Mouse (Mus musculus) heart, adult 2 months (tissue): ENCODE measurements around the gene Rad54l. TPM values are rescaled to one million over a fixed set of nuclear protein-coding genes. Genes with fewer than 3 reads are reported as not detected.

Experiments
- DNase-seq, 2 experiments: peaks; one replicate each; pipeline ENCODE4 v3.0.0; 2021
- H3K27ac ChIP-seq: fragments of 200-600 bp; 2 replicates; pipeline ENCODE4 v1.8.1; 2022
- H3K27me3 ChIP-seq: fragments of 200-500 bp; 2 replicates; pipeline ENCODE4 v1.6.1; 2012; ENCODE audit warnings: mild to moderate bottlenecking, low read length, inconsistent platforms, mixed read lengths; ENCODE audit not compliant: control insufficient read depth, insufficient read depth
- H3K36me3 ChIP-seq: fragments of 200-500 bp; 2 replicates; pipeline ENCODE4 v1.6.1; 2012; ENCODE audit warnings: low read length, inconsistent platforms; ENCODE audit not compliant: control insufficient read depth, insufficient read depth
- H3K4me1 ChIP-seq: fragments of 200-500 bp; 2 replicates; pipeline ENCODE4 v1.6.1; 2011; ENCODE audit warnings: low read length; ENCODE audit not compliant: control insufficient read depth, insufficient read depth
- H3K4me3 ChIP-seq: fragments of 200-600 bp; 2 replicates; pipeline ENCODE4 v1.8.1; 2022
- H3K79me2 ChIP-seq: fragments of 200-500 bp; replicated peaks from 2 replicates; pipeline ENCODE4 v1.6.1; 2012; ENCODE audit warnings: mild to moderate bottlenecking, inconsistent platforms, low read length, moderate library complexity, mixed read lengths; ENCODE audit not compliant: control insufficient read depth, insufficient read depth
- H3K9ac ChIP-seq: fragments of 200-500 bp; 2 replicates; pipeline ENCODE4 v1.6.1; 2012; ENCODE audit warnings: low read depth, mild to moderate bottlenecking, control low read depth, inconsistent platforms, low read length, mixed read lengths
- CTCF ChIP-seq: fragments of 200-600 bp; IDR thresholded peaks from 2 replicates; pipeline ENCODE4 v1.8.1; 2022; ENCODE audit warnings: antibody characterized with exemption, mild to moderate bottlenecking, moderate library complexity
- EP300 ChIP-seq: fragments of 200-500 bp; IDR thresholded peaks from 2 replicates; pipeline ENCODE4 v1.6.1; 2011; ENCODE audit warnings: low read depth, low read length, control low read depth; ENCODE audit not compliant: insufficient read depth
- POLR2A ChIP-seq: fragments of 200-500 bp; IDR thresholded peaks from 2 replicates; pipeline ENCODE4 v1.6.1; 2011; ENCODE audit warnings: mild to moderate bottlenecking, low read depth, low read length, control low read depth; ENCODE audit not compliant: insufficient read depth
- WGBS: fragments of 180-500 bp; shearing (Covaris S2); methylation state at CpG from one replicate; pipeline ENCODE4 v1.1.7; 2018; 5-methylcytosine and 5-hydroxymethylcytosine counted together
- intact Hi-C: fragments of 180-260 bp; cut with DNase I; formaldehyde crosslinking; loops from one replicate; pipeline ENCODE4 v1.15.1; 2025
- polyA plus RNA-seq: library from polyadenylated mRNA; depleted of rRNA; stranded (reverse); fragments of >200 nt; gene quantifications from 2 replicates; pipeline ENCODE4 v1.2.3, GENCODE M21; 2012; rRNA removed
- total RNA-seq, 2 experiments: library from RNA; stranded (reverse); gene quantifications; 2 replicates each; pipeline ENCODE4 v1.2.3; 2021

Gene Rad54l
- total and polyA plus RNA-seq, 3 experiments = 0.18 to 0.43 (median 0.21) TPM

DNA sequence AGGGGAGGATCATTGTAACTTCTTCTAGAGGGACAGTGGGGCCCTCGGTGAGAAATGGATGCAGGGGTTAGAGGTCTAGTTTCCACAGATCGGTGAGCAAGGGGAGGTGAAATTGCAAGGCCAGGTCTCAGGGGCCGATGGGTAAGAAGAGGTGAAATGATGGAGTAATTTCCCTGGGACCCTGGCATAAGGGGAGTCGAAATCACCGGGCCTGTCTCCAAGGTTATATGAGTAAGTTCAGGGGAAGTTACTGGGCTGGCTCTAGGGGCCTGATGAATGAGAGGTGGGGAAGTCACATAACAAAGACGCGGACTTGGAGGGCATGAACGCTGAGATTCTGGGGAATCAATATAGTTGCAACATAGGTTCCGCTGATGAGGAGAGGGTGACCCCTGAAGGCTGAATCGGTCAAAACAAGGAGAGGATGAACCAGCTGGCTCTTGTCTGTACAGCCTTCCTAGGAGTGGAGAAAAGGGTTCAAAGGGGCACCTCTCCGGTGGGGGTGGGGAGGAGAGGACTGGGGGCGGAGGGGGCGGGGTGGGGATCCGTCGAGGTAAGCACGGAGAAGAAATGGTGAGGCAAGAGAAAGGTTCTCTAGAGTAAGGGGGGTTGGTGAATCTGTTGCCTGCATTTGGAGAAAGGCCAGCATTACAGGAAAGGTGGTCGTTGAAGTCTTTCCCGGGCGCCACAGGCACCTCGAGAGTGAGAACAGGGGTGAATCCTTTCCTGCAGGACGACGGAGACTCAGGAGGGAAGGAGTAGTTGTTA is 70.8 kb downstream of the Rad54l start:
- 17% methylated on average over 22 of the region's 22 CpGs for WGBS
- DNase-seq = peak; percentile 40 to 48
- no peaks in the 10 kb centered on the region for H3K36me3 ChIP-seq
- peaks cover 3% of the 10 kb centered on the region; the same call in 1 of the 2 replicates for H3K4me1 ChIP-seq
- no peaks in the 10 kb centered on the region for H3K79me2 ChIP-seq
- H3K4me3 ChIP-seq = peak overlapping the region; percentile 81
- TF ChIP-seq EP300 (no peak), POLR2A (no peak), CTCF (peak; percentile 31)
- no peaks in the 10 kb centered on the region for H3K27me3 ChIP-seq
- intact Hi-C loops = loop anchor here (1.0 to 10.0 kb wide), 2 partner anchors 25 to 218 kb away; partner anchors contain the start of gene Mknk1
- peak overlapping the region; percentile 81 for H3K9ac ChIP-seq
- peak overlapping the region; percentile 95 for H3K27ac ChIP-seq

DNA sequence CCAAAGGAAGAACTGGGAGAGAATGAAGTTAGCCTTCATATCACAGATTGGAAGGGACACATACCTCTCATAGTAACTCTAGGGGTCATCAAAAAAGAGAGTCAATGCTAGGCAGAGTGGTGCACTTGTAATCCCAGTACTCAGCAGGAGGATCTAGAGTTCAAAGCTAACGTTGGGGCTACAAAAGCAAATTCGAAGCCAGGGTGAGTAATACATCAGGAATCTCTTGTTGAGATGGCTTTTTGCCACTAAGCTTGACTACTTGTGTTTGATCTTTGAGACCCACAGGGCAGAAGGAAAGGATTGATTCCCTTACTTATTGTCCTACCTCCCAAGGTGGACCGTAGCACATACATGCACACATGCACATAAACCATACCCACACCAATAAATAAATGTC is 74.3 kb downstream of the Rad54l start:
- Histone ChIP-seq H3K27ac (no peak overlapping the region), H3K9ac (no peak overlapping the region), H3K36me3 (peaks cover 3% of the 10 kb centered on the region), H3K27me3 (no peaks in the 10 kb centered on the region), H3K4me1 (peaks cover 1% of the 10 kb centered on the region; the same call in 1 of the 2 replicates), H3K79me2 (no peaks in the 10 kb centered on the region), H3K4me3 (no peak overlapping the region)
- intact Hi-C loops = no loop called here
- 75% methylated on average over 3 of the region's 3 CpGs for WGBS
- TF ChIP-seq CTCF (no peak), EP300 (no peak), POLR2A (no peak)
- DNase-seq = no peak

DNA sequence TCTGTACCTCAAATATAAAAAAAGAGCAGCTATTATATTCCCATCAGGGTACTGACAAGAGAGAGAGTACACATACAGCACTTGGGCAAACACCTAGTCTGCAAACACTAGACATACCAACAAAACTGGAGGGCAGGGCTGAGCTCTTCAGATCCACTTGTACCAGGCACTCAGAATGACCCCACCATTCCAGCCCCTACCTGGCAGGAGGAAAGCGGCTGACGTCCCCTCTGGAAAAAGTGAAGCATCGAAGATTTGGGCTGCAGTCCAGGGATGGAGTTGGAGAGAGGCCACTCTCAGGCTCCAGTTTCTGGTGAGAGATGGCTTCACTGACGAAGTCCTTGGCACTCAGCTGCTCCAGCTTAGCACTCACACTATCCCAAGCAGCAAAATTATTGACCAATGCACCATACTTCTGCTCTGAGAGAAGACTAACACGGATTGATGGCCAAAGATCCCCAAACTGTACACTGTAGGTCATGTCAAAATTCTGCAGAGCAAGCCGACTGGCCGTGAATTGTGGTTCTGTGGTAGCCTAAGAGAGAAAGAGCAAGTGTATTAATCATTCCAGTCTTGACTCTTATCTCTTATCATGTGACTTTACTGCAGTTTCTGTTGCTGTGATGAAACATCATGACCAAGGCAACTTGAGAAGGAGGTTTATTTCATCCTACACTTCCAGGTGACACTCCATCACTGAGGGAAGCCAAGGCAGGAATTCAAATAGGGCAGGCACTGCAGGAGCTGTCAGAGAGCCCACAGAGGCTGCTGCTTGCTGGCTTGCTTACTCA is 75.2 kb downstream of the Rad54l start:
- WGBS = 61% methylated on average over 7 of the region's 7 CpGs
- intact Hi-C loops = no loop called here
- H3K4me3 ChIP-seq = no peak overlapping the region
- peaks cover 3% of the 10 kb centered on the region for H3K36me3 ChIP-seq
- no peak overlapping the region for H3K27ac ChIP-seq
- no peaks in the 10 kb centered on the region for H3K27me3 ChIP-seq
- DNase-seq = peak in 1 of 2 experiments; percentile 27
- no peak overlapping the region for H3K9ac ChIP-seq
- peaks cover 1% of the 10 kb centered on the region; the same call in 1 of the 2 replicates for H3K4me1 ChIP-seq
- TF ChIP-seq EP300 (no peak), CTCF (no peak), POLR2A (no peak)
- H3K79me2 ChIP-seq = no peaks in the 10 kb centered on the region

DNA sequence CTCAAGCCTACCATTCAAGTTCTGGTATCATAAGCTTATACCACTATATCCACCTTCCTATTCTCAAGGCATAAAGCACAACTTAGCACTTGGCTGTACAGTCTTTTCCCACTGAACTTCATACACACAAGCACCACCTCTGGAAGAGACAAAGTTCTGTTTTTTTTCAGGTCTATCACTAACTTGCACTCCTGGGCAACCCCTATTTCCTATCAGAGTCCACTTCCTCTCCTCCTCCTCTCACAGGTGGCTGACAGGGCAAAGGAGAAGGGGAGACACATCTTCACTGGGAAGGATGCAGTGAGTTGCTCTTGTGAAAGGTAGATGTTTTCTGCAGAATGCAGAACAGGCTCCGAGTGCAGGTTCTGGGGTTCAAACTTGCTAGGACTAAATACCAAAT is 75.8 kb downstream of the Rad54l start:
- 93% methylated on average over 1 of the region's 1 CpGs for WGBS
- no peak for DNase-seq
- TF ChIP-seq CTCF (no peak), POLR2A (no peak), EP300 (no peak)
- intact Hi-C loops = no loop called here
- H3K9ac ChIP-seq = no peak overlapping the region
- H3K27ac ChIP-seq = no peak overlapping the region
- peaks cover under 1% of the 10 kb centered on the region; the same call in 1 of the 2 replicates for H3K4me1 ChIP-seq
- peaks cover 3% of the 10 kb centered on the region for H3K36me3 ChIP-seq
- no peak overlapping the region for H3K4me3 ChIP-seq
- H3K79me2 ChIP-seq = no peaks in the 10 kb centered on the region
- H3K27me3 ChIP-seq = no peaks in the 10 kb centered on the region

DNA sequence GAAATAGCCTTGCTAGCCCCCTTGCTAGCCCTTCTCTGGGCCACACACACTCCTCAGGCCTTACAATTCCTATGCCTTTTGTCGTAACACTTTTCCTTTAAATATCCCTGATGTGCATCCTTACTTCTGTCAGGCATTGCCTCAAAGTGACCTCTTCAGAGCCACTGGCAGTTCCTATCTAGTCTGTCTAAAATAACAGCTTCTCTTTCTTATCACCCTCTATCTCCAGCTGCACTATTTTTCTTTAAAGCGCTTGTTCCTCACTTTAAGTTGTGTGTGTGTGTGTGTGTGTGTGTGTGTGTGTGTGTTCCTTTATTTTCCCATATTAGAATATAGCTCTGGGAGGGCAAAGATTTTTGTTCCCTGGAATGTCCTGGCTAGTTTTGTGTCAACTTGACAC is 76.9 kb downstream of the Rad54l start:
- H3K79me2 ChIP-seq = no peaks in the 10 kb centered on the region
- no peak overlapping the region for H3K27ac ChIP-seq
- no peak overlapping the region for H3K9ac ChIP-seq
- no peak overlapping the region for H3K4me3 ChIP-seq
- 78% methylated on average over 2 of the region's 2 CpGs for WGBS
- H3K36me3 ChIP-seq = peaks cover 3% of the 10 kb centered on the region
- no peak for TF ChIP-seq EP300
- DNase-seq = no peak
- H3K27me3 ChIP-seq = no peaks in the 10 kb centered on the region
- H3K4me1 ChIP-seq = no peaks in the 10 kb centered on the region
- intact Hi-C loops = no loop called here

Other genes with a start within 250 kb of the Rad54l start
- not detected for gene Kncn, start 239.3 kb downstream of the Rad54l start, total RNA-seq
- 0.18 TPM in 1 of 2 replicates, not detected in the other for gene Kncn, start 239.3 kb downstream of the Rad54l start, polyA plus RNA-seq
- gene 6430628N08Rik, start 233.0 kb downstream of the Rad54l start, total RNA-seq = not detected
- not detected in 2 replicates for gene 6430628N08Rik, start 233.0 kb downstream of the Rad54l start, polyA plus RNA-seq
- not detected for gene Dmbx1, start 183.8 kb downstream of the Rad54l start, total RNA-seq
- not detected in 2 replicates for gene Dmbx1, start 183.8 kb downstream of the Rad54l start, polyA plus RNA-seq
- under 1 TPM; 0.14 to 0.23 TPM for gene Faah, start 105.8 kb downstream of the Rad54l start, total RNA-seq
- gene Faah, start 105.8 kb downstream of the Rad54l start, polyA plus RNA-seq = 0.53 and 1.4 TPM in 2 replicates
- gene Nsun4, start 69.8 kb downstream of the Rad54l start, total RNA-seq = 10 to 100 TPM; 24.3 to 28.4 TPM
- 24.9 and 37.0 TPM in 2 replicates for gene Nsun4, start 69.8 kb downstream of the Rad54l start, polyA plus RNA-seq
- 1,000 to 10,000 TPM; 1,648 to 1,969 TPM for gene Uqcrh, start 48.6 kb downstream of the Rad54l start, total RNA-seq
- 736 and 1,429 TPM in 2 replicates for gene Uqcrh, start 48.6 kb downstream of the Rad54l start, polyA plus RNA-seq
- 10 to 100 TPM; 22.0 to 24.9 TPM for gene Lrrc41, start 48.4 kb downstream of the Rad54l start, total RNA-seq
- 27.1 and 32.6 TPM in 2 replicates for gene Lrrc41, start 48.4 kb downstream of the Rad54l start, polyA plus RNA-seq
- gene Pomgnt1, start 150 bp upstream of the Rad54l start, total RNA-seq = 10 to 100 TPM; 52.7 to 59.5 TPM
- 44.4 and 65.2 TPM in 2 replicates for gene Pomgnt1, start 150 bp upstream of the Rad54l start, polyA plus RNA-seq
- 1 to 10 TPM; 4.5 to 5.4 TPM for gene Lurap1, start 27.6 kb upstream of the Rad54l start, total RNA-seq
- 2.0 and 2.9 TPM in 2 replicates for gene Lurap1, start 27.6 kb upstream of the Rad54l start, polyA plus RNA-seq
- gene Tspan1, start 43.9 kb upstream of the Rad54l start, total RNA-seq = not detected
- gene Tspan1, start 43.9 kb upstream of the Rad54l start, polyA plus RNA-seq = 4.9 TPM in 1 of 2 replicates, not detected in the other
- gene 1700042G07Rik, start 49.7 kb upstream of the Rad54l start, total RNA-seq = not detected
- 0.45 TPM in 1 of 2 replicates, not detected in the other for gene 1700042G07Rik, start 49.7 kb upstream of the Rad54l start, polyA plus RNA-seq
- gene Gm49337, start 49.7 kb upstream of the Rad54l start, total RNA-seq = under 1 TPM; 0.16 to 0.37 TPM
- not detected in 2 replicates for gene Gm49337, start 49.7 kb upstream of the Rad54l start, polyA plus RNA-seq
- gene Pik3r3, start 97.9 kb upstream of the Rad54l start, total RNA-seq = 10 to 100 TPM; 10.1 to 11.6 TPM
- gene Pik3r3, start 97.9 kb upstream of the Rad54l start, polyA plus RNA-seq = 9.3 and 15.3 TPM in 2 replicates